Mouse (Mus musculus) lung, embryonic 14.5 days (tissue): ENCODE measurements around the gene Tax1bp3. TPM values are rescaled to one million over a fixed set of nuclear protein-coding genes. Genes with fewer than 3 reads are reported as not detected.
A peak's percentile ranks its signal among the peaks of the same experiment; 100 is the strongest.

ENCODE experiments used
- ATAC-seq: fragments of 200-750 bp; cut with Nextera tagmentation; 2 replicates; pipeline ENCODE4 v1.8.0; 2017; ENCODE audit warnings: mild to moderate bottlenecking, moderate TSS enrichment, moderate library complexity; ENCODE audit not compliant: insufficient read depth
- DNase-seq: peaks from one replicate; pipeline ENCODE4 v3.0.0-alpha.2; 2015
- H3K27ac ChIP-seq: fragments of 300-500 bp; sonication (generic); 2 replicates; pipeline ENCODE4 v1.5.1; 2014; ENCODE audit warnings: low read depth, mild to moderate bottlenecking, moderate library complexity
- H3K27me3 ChIP-seq: fragments of 300-500 bp; sonication (generic); 2 replicates; pipeline ENCODE4 v1.6.1; 2014; ENCODE audit warnings: low read length, control low read depth; ENCODE audit not compliant: insufficient read depth
- H3K36me3 ChIP-seq: fragments of 300-500 bp; sonication (generic); 2 replicates; pipeline ENCODE4 v1.6.1; 2014; ENCODE audit warnings: control low read depth; ENCODE audit not compliant: insufficient read depth
- H3K4me1 ChIP-seq: fragments of 300-500 bp; sonication (generic); 2 replicates; pipeline ENCODE4 v1.6.1; 2014; ENCODE audit warnings: antibody characterized with exemption, control low read depth; ENCODE audit not compliant: insufficient read depth
- H3K4me2 ChIP-seq: fragments of 300-500 bp; sonication (generic); 2 replicates; pipeline ENCODE4 v1.6.1; 2014; ENCODE audit warnings: mild to moderate bottlenecking
- H3K4me3 ChIP-seq: fragments of 300-500 bp; sonication (generic); 2 replicates; pipeline ENCODE4 v1.5.1; 2014; ENCODE audit warnings: low read depth, low read length
- H3K9ac ChIP-seq: fragments of 300-500 bp; sonication (generic); 2 replicates; pipeline ENCODE4 v1.6.1; 2014
- H3K9me3 ChIP-seq: fragments of 300-500 bp; sonication (generic); 2 replicates; pipeline ENCODE4 v1.6.1; 2016; ENCODE audit warnings: low read depth, low read length, control low read depth
- CTCF ChIP-seq: IDR thresholded peaks from 2 replicates; pipeline ENCODE4 v1.5.1; 2016; ENCODE audit warnings: antibody characterized with exemption, low read depth
- WGBS: fragments of 180-500 bp; shearing (Covaris S2); extraction: QIAGEN DNeasy Blood & Tissue Kit; methylation state at CpG from one replicate; pipeline ENCODE4 v1.1.7; 2014; 5-methylcytosine and 5-hydroxymethylcytosine counted together
- polyA plus RNA-seq: library from polyadenylated mRNA; unstranded; fragments of >200 nt; fragmentation: Nextera tagmentation; extraction: Ambion mirVana; gene quantifications from 2 replicates; pipeline ENCODE4 v1.2.1, GENCODE M21; 2014

Tax1bp3 gene
- polyA plus RNA-seq, 1 experiment from 2014 or later, result 252 TPM

DNA sequence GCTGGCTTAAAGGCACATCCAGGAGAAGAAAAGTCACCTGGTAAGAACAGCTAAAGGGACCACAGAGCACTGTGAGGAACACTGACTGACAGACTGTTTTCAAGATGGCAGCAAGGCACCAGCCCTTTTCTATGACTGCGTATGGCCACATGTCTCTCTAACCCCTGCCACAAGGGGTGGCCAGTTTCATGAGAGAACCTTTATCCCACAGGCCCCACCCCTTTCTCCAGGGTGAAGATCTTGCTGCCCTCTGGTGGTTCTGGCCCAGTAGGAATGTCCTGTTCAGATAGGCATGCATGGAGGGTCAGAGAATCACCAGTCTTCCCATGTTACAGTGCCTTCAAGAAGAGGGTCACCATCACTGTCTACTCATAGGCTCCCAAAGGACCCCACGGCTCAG is 47.1 kb downstream of the Tax1bp3 start:
- DNase-seq (no peak), ATAC-seq (no peak)
- H3K4me3 ChIP-seq, result no peak overlapping the region
- peak; percentile 41 for TF ChIP-seq CTCF
- no peak overlapping the region for H3K9ac ChIP-seq
- H3K27ac ChIP-seq, result no peak overlapping the region
- no peaks in the 10 kb centered on the region for H3K9me3 ChIP-seq
- H3K27me3 ChIP-seq, result no peaks in the 10 kb centered on the region
- WGBS, result 66% methylated on average over 2 of the region's 2 CpGs
- H3K36me3 ChIP-seq, result no peaks in the 10 kb centered on the region
- no peaks in the 10 kb centered on the region for H3K4me1 ChIP-seq
- no peak overlapping the region for H3K4me2 ChIP-seq

DNA sequence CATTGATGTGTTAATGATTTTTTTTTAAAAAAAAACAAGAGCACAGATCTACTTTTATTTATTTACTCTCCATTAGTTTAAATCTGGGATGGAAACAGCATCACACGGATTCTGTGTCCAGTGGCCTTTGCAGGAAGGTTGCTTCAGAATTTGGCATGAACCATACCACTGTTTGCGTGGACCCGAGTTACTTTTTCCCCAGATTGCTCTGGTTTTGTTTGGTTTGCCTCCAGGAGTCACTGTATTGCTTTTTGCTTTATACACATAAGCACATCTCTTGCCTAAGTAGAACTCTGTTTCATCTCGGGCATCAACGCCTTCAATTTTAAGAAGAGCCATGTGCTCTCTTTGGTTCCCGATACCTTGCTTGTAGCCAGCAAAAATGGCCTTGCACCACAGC is 49.0 kb downstream of the Tax1bp3 start:
- ATAC-seq, result no peak
- WGBS, result 82% methylated on average over 6 of the region's 6 CpGs

DNA sequence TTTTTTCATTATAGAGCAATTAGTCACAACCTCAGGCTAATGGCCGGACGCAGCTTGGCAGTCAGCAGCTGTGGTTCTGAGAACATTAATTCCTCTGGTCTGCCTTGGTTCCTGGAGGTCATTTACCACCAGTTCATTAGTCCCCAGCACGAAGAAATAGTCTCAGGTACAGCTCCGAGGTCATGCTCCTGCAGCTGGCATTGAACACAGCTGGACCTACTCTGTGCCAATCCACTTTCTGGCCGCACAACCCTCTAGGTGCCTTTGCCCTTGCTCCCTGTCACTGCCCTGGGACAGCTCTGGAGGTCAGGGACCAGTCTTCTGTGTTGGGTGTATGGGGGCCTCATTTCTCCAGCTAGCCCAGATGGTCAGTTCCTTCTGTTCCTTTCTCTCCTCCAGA is 52.0 kb downstream of the Tax1bp3 start:
- no peaks in the 10 kb centered on the region for H3K4me1 ChIP-seq
- no peaks in the 10 kb centered on the region for H3K9me3 ChIP-seq
- H3K27me3 ChIP-seq, result no peaks in the 10 kb centered on the region
- no peak overlapping the region for H3K4me3 ChIP-seq
- DNase-seq (no peak), ATAC-seq (no peak)
- H3K9ac ChIP-seq, result no peak overlapping the region
- 67% methylated on average over 5 of the region's 5 CpGs for WGBS
- TF ChIP-seq CTCF, result no peak
- no peak overlapping the region for H3K4me2 ChIP-seq
- H3K27ac ChIP-seq, result no peak overlapping the region
- H3K36me3 ChIP-seq, result no peaks in the 10 kb centered on the region

More for the DNA sequence above, 49.0 kb downstream of the Tax1bp3 start:
- H3K27ac ChIP-seq, result no peak overlapping the region
- no peaks in the 10 kb centered on the region for H3K4me1 ChIP-seq
- DNase-seq, result no peak
- H3K4me2 ChIP-seq, result no peak overlapping the region
- H3K27me3 ChIP-seq, result no peaks in the 10 kb centered on the region
- no peak overlapping the region for H3K9ac ChIP-seq
- no peak for TF ChIP-seq CTCF
- no peaks in the 10 kb centered on the region for H3K9me3 ChIP-seq
- no peak overlapping the region for H3K4me3 ChIP-seq
- H3K36me3 ChIP-seq, result no peaks in the 10 kb centered on the region

GRCm38 (mm10) chr11:73230081-73230480 is 53.2 kb downstream of the Tax1bp3 start:
- no peak overlapping the region for H3K4me3 ChIP-seq
- DNase-seq (no peak), ATAC-seq (no peak)
- no peaks in the 10 kb centered on the region for H3K9me3 ChIP-seq
- no peak overlapping the region for H3K27ac ChIP-seq
- H3K9ac ChIP-seq, result no peak overlapping the region
- H3K4me2 ChIP-seq, result no peak overlapping the region
- H3K36me3 ChIP-seq, result no peaks in the 10 kb centered on the region
- WGBS, result 80% methylated on average over 5 of the region's 5 CpGs
- H3K27me3 ChIP-seq, result no peaks in the 10 kb centered on the region
- no peaks in the 10 kb centered on the region for H3K4me1 ChIP-seq
- no peak for TF ChIP-seq CTCF

- Histone ChIP-seq H3K9me3 (no peaks in the 10 kb centered on the region), H3K4me2 (no peak overlapping the region), H3K9ac (no peak overlapping the region), H3K27me3 (no peaks in the 10 kb centered on the region), H3K27ac (no peak overlapping the region), H3K4me3 (no peak overlapping the region), H3K4me1 (peaks cover 12% of the 10 kb centered on the region), H3K36me3 (no peaks in the 10 kb centered on the region)
- TF ChIP-seq CTCF, result no peak
- 34% methylated on average over 2 of the region's 2 CpGs for WGBS
- ATAC-seq (no peak), DNase-seq (no peak)
Measured at GRCm38 (mm10) chr11:73232513-73232912, 55.6 kb downstream of the Tax1bp3 start.

Other genes with a start within 250 kb of the Tax1bp3 start
- 7.4 and 7.6 TPM in 2 replicates for gene Atp2a3, start 215.9 kb upstream of the Tax1bp3 start, polyA plus RNA-seq
- 1.9 and 2.1 TPM in 2 replicates for gene P2rx1, start 178.0 kb upstream of the Tax1bp3 start, polyA plus RNA-seq
- gene Camkk1, start 158.1 kb upstream of the Tax1bp3 start, polyA plus RNA-seq, result 3.2 and 3.5 TPM in 2 replicates
- gene Ncbp3, start 129.3 kb upstream of the Tax1bp3 start, polyA plus RNA-seq, result 12.3 and 13.2 TPM in 2 replicates
- 0.38 and 0.55 TPM in 2 replicates for gene Itgae, start 86.5 kb upstream of the Tax1bp3 start, polyA plus RNA-seq
- 23.2 and 23.3 TPM in 2 replicates for gene Haspin, start 38.8 kb upstream of the Tax1bp3 start, polyA plus RNA-seq
- gene P2rx5, start 16.7 kb upstream of the Tax1bp3 start, polyA plus RNA-seq, result 0.15 and 0.21 TPM in 2 replicates
- 118 and 135 TPM in 2 replicates for gene Emc6, start within 50 bp of the Tax1bp3 start, polyA plus RNA-seq
- 11.4 and 12.7 TPM in 2 replicates for gene Ctns, start 22.0 kb downstream of the Tax1bp3 start, polyA plus RNA-seq
- 0.93 and 1.3 TPM in 2 replicates for gene Shpk, start 22.4 kb downstream of the Tax1bp3 start, polyA plus RNA-seq
- gene Trpv1, start 57.2 kb downstream of the Tax1bp3 start, polyA plus RNA-seq, result not detected in 2 replicates
- gene Trpv3, start 90.3 kb downstream of the Tax1bp3 start, polyA plus RNA-seq, result 0.09 and 0.18 TPM in 2 replicates
- gene Aspa, start 152.5 kb downstream of the Tax1bp3 start, polyA plus RNA-seq, result 0.50 and 0.70 TPM in 2 replicates
- gene Gm49340, start 152.7 kb downstream of the Tax1bp3 start, polyA plus RNA-seq, result not detected in 2 replicates
- gene Spata22, start 152.7 kb downstream of the Tax1bp3 start, polyA plus RNA-seq, result not detected in 2 replicates
- not detected in 2 replicates for gene Olfr20, start 173.7 kb downstream of the Tax1bp3 start, polyA plus RNA-seq
- not detected in 2 replicates for gene Olfr376, start 194.2 kb downstream of the Tax1bp3 start, polyA plus RNA-seq
- not detected in 2 replicates for gene Olfr1, start 222.5 kb downstream of the Tax1bp3 start, polyA plus RNA-seq